Mouse (Mus musculus) kidney, postnatal 4 days (tissue): ENCODE data around the gene Senp3.

ENCODE experiments used
- DNase-seq, 2 experiments: peaks; one replicate each; pipeline ENCODE4 v3.0.0; 2021; ENCODE audit warnings: mixed read lengths in 2 of 2

Gene Senp3

DNA sequence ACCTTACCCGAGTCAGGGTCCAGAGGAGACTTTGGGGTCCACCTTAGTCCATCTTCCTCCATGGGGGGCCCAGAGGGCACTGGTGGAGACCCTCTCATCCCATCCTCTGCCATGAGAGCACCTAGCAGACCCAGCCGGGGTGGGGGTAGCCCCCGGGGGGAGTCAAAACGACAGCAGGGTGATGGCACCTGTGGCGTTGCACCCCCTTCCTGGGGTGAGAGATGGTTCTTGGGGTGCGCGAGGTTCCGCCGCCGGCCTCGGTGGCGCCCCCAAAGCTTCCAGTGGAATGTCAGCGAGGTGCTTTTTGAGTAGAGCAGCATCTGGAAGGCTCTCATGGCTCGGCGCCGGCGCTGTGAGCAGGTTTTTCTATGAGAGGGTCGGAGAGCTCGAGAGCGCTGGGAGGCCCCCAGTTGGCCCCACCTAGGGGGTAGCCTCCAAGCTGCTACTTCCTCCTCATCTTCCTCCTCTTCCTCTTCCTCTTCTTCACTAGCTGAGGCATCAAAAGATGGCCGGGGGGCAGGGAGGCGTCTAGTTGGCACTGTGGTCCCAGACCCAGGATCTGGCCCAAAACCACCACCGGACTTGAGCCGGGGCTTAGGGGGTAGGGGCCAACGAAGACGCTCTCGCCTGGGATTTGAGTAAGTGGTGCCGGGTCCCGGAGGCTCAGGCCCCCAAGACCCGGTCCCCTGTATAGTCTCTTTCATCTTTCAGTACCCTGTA lies 1.6 kb downstream of the Senp3 start:
- no peak for DNase-seq

DNA sequence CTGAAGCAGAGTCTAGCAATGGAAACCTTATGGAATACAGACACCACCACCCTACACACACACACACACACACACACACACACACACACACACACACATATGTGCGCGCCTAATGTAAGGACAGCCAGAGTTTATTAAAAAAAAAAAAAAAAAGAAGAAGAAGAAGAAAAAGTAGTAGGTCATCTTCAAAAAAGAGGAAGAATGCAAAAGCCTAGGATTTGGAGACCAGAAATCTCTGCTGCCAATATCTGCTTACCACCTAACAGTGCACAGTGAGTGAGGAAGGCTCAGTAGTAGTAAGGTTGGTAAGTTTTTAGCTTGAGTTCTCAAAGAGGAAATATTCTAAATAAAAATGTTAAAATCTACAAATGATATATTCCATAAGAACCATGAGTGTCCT lies 2.7 kb downstream of the Senp3 start:
- DNase-seq = no peak

DNA sequence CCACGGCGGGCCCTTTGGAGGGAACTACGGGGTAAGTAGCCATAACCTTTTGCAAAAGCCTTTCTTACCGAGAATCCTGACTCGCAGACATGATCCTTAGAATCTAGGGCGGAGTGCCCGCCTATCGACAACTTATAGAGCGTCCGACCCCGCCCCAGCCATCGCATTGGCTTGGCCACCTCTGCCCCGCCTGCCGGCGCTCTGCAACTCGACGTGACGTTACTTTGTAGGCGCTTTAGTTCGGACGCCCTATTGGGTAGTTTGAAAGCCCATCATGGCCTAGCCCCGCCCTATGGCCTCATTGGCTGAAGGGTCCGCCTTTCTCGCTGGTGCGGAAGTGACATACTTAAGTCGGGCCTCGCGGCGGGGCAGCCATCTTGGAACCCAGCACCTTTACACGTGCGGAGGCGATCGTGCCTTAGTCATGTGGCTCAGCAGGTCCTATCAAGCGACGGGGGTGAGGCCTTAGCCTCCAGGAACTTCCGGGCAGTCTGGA lies 9.6 kb downstream of the Senp3 start, which contains the start of gene Eif4a1:
TSS of gene Eif4a1 (minus strand) at position 213 of the 496 bp plus-strand sequence.
- DNase-seq = peak; percentile 100

DNA sequence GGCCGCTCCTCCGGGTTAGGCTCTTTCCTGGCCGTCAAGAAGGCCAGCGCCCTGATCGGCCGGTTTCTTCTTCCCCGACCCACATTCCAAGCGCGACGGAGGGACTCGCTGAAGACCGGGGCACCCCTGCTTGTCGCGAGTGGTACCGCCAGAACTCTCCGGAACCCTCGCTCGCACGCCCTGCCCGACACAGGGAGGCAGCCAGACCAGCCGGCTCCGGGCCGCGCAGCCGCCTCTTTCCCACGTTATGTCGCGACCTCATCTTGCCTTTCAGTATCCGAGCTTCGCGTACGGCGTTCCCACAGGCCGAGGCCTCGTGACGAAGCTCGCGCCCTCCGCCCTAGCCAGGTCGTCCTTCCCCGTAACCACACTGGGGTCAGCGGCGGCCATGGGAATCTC lies 10.2 kb downstream of the Senp3 start:
- DNase-seq = no peak

DNA sequence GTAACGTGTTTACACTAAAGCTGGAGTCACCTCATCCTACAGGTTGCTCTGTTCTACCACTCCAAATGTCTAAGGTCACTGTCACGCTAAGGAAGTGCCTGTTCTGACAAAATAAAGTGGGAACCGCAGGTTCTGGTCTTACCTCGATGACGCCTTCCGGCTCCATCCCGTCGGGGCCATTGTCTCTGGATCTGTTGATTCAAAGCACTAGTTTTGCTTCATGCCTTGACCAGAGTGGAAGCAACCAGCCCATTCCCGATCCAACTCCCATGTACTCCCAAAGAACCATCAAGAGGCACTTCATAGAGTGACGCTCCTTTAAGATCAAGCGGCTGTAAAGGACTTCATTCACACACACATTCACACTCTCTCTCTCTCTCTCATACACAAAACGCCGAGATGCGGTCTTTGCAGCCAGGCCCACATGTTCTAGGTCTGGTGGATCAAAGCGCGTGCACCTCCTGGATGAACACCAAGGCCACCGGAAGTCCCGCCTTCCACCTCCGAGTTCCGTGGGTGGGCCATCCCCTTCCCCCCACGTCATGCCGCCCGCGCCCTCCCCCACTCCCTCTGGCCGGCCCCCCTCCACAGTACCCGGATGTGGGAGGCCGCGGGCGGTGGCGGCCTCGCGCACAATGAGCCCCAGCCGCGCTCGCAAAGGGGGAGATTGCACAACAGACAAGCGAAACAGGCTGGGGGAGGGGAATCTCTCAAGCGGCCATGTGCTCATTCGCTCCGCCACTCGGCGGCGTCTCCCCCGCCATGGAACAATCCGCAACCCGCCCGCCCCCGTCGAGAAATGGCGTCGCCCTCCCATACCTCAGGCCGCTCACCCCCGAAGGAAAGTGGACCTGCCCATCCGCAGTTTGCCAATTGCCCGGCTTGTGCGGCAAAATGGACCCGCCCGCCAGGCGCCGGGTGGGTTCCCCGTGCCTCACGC lies 10.8 kb downstream of the Senp3 start:
- peak; percentile 97 to 98 for DNase-seq

DNA sequence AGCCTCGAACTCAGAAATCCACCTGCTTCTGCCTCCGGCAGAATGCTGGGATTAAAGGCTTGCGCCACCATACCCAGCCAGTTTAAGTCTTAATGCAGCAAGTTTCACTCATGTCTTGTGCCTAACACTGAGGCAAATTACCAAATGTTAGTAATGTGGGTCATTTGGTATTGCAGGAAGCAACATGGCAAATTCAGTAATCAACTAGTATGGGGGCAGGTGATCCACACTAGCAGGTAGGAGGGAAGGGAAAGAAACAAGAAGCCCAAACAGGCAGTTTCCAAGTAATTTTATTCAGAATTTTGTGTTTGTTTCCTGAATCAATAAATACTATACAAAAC lies 15.2 kb downstream of the Senp3 start:
- DNase-seq = no peak

DNA sequence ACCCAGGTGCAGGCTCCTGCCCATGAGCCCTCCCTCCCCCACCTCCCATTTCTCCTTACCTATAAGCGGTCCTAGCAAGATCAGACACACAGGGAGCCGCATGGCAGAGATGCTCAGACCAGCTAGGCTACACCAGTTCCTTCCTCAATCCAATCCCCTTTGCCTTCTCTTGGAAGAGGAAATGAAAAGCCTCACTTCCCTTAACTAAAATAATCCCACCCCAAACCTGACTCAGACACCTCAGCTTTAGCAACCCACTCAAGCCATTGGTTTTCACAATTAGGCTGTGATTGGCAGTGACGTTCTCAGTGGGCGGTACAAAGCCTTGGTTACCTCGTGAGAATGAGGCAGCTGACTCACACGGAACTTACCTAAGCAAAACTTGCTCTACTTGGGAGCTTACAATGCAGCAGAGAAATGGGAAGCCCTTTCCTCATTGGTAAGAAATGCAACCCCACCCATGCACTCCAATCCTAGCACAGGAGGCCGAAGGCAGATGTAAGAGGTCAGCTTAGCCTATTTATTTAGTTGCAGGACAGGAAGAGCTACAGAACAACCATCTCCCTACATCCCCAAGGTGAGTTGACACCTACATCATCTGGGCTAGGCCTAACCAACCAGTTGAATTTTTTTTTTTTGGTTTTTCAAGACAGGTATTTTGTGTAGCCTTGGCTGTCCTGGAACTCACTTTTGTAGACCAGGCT lies 15.8 kb downstream of the Senp3 start, which contains the start of gene Cd68:
TSS of gene Cd68 (minus strand) at position 193 of the 704 bp plus-strand sequence.
- peak; percentile 55 to 63 for DNase-seq

DNA sequence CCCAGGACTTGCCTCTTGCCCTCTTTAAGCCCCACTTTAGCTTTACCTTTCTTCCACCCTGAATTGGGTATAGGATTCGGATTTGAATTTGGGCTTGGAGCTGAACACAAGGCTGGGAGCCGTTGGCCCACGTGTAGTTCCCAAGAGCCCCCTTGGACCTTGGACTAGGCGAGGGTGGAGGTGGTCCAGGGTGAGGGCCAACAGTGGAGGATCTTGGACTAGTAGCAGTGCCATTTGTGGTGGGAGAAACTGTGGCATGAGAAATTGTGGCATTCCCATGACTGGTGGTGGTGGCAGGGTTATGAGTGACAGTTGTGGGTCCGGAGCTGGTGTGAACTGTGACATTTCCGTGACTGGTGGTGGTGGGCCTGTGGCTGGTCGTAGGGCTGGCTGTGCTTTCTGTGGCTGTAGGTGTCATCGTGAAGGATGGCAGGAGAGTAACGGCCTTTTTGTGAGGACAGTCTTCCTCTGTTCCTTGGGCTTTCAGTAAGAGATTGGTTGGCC lies 16.4 kb downstream of the Senp3 start:
- peak in 1 of 2 experiments; percentile 23 for DNase-seq

DNA sequence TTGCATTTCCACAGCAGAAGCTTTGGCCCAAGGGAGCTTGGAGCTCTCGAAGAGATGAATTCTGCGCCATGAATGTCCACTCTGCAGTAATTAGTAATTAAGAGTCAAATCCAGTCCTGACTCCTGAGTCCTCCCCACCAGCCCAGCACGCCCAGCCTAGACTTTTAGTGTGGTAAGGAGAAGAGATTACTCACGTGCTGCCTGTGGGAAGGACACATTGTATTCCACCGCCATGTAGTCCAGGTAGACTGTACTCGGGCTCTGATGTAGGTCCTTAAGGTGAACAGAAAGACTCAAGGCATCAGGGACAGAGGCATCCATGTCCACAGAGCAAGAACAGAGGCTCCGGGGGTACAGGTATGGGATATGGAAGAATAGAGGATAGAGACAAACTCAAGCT lies 17.0 kb downstream of the Senp3 start:
- DNase-seq = no peak

DNA sequence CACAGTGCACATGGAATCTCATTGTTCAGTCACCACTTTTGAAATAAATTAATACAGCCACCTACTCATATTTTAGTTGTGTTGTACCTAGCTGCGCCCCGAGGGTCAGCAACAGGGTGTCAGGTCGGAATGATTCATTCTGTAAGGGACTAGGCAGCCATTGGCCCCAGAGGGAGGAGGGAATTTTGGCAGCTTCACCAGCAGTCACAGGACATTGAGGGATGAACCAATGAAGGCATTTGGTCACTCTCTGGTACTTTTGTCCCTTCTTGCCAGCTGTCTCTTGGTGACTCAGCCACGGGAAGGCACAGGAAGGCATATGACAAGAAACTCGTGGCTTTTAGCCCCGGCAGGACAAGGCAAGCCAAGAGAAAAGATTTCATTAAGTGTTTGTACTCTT lies 18.1 kb downstream of the Senp3 start:
- no peak for DNase-seq

DNA sequence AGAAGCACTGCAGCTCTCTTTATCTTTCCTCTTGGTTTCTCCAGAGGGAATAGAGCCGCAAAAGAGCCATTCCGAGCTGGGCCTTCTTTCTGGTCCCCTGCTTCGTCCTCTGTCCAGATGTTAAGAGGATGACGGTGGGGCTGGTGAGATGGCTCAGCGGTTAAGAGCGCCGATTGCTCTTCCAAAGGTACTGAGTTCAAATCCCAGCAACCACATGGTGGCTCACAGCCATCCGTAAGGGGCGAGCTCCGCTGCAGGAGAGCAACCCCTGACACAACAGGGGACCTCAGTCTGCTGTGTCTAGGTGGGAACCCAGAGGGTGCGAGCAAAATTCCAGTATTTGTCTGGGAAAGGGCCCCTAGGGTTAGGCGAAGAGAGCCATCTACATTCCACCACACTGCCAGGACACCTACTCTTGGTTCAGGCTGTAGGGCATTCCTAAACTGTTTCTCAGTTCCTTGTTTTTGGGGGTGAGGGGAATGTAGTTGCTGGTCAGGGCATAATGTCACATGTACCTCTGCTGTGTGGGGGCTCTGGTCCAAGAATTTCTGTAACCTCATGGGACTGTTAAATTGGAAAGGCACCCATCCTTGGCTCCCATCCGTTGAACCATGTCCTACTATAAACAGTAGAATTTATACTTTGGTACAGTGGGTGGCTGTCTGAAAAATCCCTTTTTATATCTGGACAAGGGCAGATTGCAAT lies 18.8 kb downstream of the Senp3 start:
- DNase-seq = no peak

DNA sequence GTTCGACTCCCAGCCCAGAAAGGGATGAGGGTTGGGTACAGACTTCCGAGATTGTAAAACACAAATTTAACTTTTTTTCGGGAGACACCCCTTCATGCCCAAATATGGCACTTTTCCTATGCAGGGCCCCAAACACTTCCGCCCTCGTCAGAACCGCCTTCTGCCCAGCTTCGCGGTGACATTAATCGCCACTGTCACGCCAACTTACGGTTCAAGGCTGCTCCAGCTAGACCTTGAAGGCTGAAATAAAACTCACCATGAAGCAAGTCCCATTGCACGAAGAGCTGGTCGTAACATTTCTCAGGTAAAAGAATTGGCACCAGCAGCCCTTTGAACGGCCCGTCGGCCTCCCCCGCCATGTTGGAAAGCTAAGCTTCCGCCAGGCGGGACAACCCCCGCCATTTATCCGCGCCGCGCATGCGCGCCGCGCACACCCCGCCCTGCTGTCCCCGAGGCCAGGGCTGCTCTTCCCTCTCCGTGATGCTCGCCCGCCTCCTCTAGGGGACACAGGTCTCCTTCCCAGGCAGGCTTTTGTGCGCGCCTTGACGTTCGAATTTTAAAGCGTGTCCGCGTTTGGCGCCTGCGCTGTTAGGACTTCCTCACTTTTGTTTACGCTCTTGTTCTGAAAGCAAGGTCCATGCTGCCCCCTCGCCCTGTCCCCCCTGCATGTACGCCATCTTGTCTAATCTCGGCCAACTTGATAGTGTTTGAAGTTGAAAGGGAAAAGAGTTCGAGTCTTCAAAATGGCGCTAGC lies 19.5 kb downstream of the Senp3 start, which contains the start of gene Mpdu1:
TSS of gene Mpdu1 (minus strand) at position 430 of the 754 bp plus-strand sequence.
- DNase-seq = peak; percentile 94 to 97

DNA sequence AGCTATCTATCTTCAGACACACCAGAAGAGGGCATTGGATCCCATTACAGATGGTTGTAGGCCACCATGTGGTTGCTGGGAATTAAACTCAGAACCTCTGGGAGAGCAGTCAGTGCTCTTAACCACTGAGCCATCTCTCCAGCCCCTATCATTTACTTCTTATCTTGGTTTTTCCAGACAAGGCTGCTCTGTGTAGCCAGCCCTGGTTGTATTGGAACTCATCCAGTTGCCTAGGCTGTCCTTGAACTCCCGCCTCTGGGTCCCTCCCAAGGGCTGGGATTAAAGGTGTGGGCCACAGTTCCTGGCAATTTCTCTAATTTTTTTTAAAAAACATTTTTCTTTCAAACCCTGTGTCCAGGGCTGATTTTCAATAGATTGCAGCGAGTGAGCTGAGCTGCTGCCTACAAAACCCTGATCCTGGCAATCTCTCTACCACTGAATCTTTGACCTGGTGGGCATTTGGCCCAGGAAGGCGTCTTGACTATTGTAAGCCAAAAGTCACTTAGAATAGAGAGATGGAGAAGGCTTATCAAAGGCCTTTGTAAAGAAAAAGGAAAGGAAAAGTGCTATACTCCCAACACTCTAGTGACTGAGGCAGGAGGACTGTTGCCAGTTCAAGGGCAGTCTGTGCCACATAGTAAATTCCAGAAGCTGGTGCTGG lies 20.5 kb downstream of the Senp3 start:
- DNase-seq = no peak

DNA sequence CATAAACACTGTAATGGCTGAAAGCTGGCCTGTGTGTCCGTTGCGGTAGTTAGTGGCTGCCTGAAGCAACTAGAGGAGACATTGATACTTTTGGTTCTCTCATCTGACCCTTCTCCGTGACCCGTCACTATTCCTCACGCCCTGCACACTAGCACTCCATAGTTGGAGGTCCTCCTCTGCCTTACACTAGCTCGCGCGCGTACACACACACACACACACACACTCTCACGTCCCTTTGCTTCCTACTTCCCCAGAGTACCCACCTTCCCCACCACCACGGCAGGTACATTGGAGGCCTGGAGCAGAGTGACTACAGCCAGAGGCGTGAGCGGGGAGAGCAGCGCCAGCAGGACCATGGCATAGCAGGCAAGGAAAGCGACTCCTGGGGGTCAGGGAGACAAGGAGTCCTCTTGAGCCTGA lies 24.4 kb downstream of the Senp3 start:
- DNase-seq = peak in 1 of 2 experiments; percentile 9

DNA sequence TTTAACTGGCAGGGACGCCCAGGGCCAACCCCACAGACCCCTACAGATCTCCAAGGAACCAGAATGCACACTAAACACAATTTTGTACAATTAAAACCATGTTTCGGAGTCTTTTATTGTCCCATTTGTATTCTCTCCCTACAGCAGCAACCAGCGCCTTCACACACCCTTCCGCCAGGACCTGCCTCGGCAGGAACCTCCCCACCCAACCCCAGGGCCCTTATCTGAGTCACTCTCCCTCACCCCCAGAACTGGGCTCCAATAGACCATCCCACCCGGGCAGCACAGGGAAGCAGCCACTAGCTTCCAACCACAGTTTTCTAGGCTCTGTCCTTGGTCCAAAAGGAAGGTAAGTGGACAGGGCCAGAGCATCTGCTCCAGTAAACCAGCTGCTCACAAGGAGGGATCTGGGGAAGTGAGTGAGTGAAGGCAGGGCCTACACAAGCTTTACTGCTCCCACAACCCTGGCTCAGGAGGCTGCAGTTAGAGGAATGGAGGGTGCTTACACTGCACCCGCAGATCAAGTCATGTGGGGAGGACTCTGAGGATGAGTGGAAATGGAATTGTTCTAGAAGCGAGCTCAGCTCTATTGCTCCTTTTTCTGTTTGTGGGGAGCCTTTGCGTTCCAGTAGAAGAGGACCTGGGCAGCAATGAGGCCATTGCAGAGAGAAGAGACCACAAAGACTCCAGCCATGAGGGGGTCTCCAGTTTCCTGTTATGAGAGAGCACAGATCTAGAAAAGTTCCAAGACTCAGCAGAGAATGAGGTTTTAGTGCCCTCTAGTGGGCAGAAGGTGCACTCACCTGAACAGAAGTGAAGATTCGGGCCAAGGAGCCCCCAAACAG lies 25.0 kb downstream of the Senp3 start:
- peak; percentile 67 to 73 for DNase-seq

DNA sequence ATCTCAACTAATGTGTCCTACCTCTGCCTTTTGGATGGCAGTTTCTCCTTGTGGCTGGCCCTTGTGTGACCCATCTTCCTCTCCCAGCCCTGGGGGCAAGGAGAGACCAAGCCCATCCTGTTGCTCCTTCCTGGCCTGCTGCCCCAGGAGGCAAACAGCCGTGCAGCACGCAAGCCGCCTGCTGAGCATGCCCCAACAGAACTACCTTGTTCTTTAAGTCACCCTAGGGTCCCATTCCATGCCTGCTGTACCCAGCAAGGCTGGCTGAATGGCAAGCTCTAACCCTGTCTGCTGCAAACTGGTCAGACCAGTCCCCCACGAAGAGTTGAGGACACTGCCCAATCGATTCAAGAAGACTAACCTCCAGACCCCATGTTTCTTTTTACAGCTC lies 25.8 kb downstream of the Senp3 start:
- DNase-seq = peak in 1 of 2 experiments; percentile 14

DNA sequence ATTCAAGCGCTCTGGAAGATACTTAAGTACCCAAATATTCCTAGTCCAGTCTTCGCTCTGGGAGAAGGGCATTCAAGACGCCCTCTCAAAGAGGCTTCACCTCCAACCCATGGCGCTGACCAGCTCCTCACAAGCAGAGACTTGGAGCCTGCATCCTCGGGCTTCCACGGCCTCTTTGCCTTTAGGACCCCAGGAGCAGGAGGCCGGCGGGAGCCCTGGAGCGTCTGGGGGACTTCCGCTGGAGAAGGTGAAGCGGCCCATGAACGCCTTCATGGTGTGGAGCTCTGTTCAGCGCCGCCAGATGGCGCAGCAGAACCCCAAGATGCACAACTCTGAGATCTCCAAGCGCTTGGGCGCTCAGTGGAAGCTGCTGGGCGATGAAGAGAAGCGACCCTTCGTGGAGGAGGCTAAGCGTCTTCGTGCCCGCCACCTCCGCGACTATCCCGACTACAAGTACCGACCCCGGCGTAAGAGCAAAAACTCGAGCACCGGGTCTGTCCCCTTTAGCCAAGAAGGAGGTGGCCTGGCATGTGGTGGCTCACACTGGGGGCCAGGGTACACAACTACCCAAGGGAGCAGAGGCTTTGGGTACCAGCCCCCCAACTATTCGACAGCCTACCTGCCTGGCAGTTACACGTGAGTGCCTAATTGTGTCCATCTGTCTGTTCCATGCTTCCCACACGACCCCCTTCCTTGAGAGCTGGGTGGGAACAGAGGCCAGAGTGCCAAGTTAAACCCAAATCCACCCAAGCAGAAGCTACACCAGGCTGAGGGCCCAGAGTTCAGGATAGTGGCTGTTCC lies 26.4 kb downstream of the Senp3 start, which contains the start of gene Sox15:
TSS of gene Sox15 (plus strand) at position 51 of the 801 bp plus-strand sequence.
- peak; percentile 85 to 91 for DNase-seq

DNA sequence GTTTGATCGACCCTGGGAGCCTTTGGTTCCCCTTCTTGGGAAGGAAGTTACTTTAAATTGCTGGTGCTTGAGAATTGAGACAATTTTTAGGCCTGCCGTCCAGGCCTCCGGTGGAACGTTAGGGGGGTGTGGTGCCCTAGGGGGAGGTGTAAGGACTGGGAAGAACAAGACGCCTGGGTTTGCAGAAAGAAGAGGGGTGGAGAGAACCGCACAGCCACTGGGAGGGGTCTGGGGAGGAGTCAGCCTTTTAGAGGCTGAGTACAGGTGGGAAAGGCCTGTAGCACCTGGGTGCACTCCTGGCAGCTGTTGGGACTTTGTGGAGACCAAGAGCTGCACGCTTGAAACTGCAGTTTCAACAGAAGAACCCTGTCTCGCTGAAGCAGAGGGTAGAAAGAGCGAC lies 27.1 kb downstream of the Senp3 start:
- DNase-seq = peak; percentile 23 to 35

DNA sequence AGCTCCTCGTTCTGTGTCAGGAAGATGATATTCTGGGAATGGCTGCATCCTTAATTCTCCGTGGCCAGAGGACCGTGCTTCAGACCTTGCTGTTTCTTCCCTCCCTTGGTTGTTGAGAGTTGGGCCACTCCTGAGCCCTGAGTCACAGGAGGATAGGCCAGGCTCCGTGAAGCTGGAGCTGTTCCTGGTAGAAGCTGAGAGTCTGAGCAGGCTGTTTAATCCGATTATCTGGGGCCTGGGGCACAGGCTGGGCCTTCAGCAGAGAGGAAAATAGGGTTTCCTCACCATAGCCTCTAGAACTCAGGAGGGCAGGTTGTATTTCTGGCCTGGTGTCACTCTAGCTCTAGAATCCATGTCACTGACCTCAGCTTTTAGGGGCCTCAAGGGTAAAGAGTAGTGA lies 28.5 kb downstream of the Senp3 start:
- DNase-seq = no peak
